Mouse (Mus musculus): Measurements from ENCODE around the gene Trmt2b. TPM values are rescaled to one million over a fixed set of nuclear protein-coding genes. Genes with fewer than 3 reads are reported as not detected.

Gene Trmt2b
- polyA plus RNA-seq, 1 experiment = 4.4 TPM

- no peaks in the 10 kb centered on the region for H3K27me3 ChIP-seq (ENCODE audit: control insufficient read depth, insufficient read depth, low read length)
- TF ChIP-seq POLR2A (IDR thresholded peaks at IDR 0.05; ENCODE audit: low read depth, low read length) = no peak
- TF ChIP-seq CTCF (IDR thresholded peaks at IDR 0.05; ENCODE audit: extremely low read depth, insufficient read length, insufficient replicate concordance, low read depth, low read length) = no peak
- no peaks in the 10 kb centered on the region for H3K36me3 ChIP-seq (ENCODE audit: control insufficient read depth, insufficient read depth, low read length)
- H3K27ac ChIP-seq (ENCODE audit: insufficient read depth, low read depth, low read length) = no peak overlapping the region
- no peak overlapping the region for H3K4me3 ChIP-seq (ENCODE audit: low read depth, low read length)
- WGBS = 69% methylated on average over 5 of the region's 5 CpGs
- no peaks in the 10 kb centered on the region; the same call in 1 of the 2 replicates for H3K4me1 ChIP-seq (ENCODE audit: control insufficient read depth, insufficient read depth, insufficient read length, low read length)
Observed at GRCm38 (mm10) chrX:134300219-134300618, 23.4 kb upstream of the Trmt2b start.

GRCm38 (mm10) chrX:134297195-134297594, 20.4 kb upstream of the Trmt2b start:
- Histone ChIP-seq H3K4me1 (ENCODE audit: control insufficient read depth, insufficient read depth, insufficient read length, low read length) (no peaks in the 10 kb centered on the region; the same call in 1 of the 2 replicates), H3K36me3 (ENCODE audit: control insufficient read depth, insufficient read depth, low read length) (no peaks in the 10 kb centered on the region), H3K27ac (ENCODE audit: insufficient read depth, low read depth, low read length) (no peak overlapping the region), H3K27me3 (ENCODE audit: control insufficient read depth, insufficient read depth, low read length) (no peaks in the 10 kb centered on the region), H3K4me3 (ENCODE audit: low read depth, low read length) (no peak overlapping the region)
- TF ChIP-seq POLR2A (IDR thresholded peaks at IDR 0.05; ENCODE audit: low read depth, low read length) (no peak), CTCF (IDR thresholded peaks at IDR 0.05; ENCODE audit: extremely low read depth, insufficient read length, insufficient replicate concordance, low read depth, low read length) (no peak)
- 35% methylated on average over 4 of the region's 4 CpGs for WGBS

DNA sequence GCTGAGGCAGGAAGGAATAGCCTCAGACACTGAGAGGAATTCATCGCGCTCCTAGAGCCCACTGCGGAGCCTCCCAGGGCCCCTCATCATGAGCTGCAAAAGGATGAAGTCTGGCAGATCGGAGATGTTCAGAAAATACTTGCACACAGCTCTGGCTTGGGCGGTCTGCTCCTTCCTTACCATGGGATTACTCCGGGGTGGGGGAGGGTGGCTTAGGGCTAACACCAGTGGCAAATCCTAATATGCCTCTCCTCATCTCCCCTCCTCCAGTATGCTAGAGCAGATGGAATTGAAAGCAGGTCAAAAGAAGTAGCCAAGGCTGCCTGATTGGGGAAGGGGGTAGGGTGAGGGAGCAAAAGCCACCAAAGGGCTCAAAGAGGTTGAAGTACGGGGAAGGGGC, 20.0 kb upstream of the Trmt2b start:
- Histone ChIP-seq H3K36me3 (ENCODE audit: control insufficient read depth, insufficient read depth, low read length) (no peaks in the 10 kb centered on the region), H3K4me3 (ENCODE audit: low read depth, low read length) (peak overlapping the region; percentile 28; the same call in 1 of the 2 replicates), H3K27ac (ENCODE audit: insufficient read depth, low read depth, low read length) (no peak overlapping the region), H3K27me3 (ENCODE audit: control insufficient read depth, insufficient read depth, low read length) (no peaks in the 10 kb centered on the region), H3K4me1 (ENCODE audit: control insufficient read depth, insufficient read depth, insufficient read length, low read length) (no peaks in the 10 kb centered on the region; the same call in 1 of the 2 replicates)
- 52% methylated on average over 7 of the region's 7 CpGs for WGBS
- TF ChIP-seq CTCF (IDR thresholded peaks at IDR 0.05; ENCODE audit: extremely low read depth, insufficient read length, insufficient replicate concordance, low read depth, low read length) = no peak
- TF ChIP-seq POLR2A (IDR thresholded peaks at IDR 0.05; ENCODE audit: low read depth, low read length) = no peak

DNA sequence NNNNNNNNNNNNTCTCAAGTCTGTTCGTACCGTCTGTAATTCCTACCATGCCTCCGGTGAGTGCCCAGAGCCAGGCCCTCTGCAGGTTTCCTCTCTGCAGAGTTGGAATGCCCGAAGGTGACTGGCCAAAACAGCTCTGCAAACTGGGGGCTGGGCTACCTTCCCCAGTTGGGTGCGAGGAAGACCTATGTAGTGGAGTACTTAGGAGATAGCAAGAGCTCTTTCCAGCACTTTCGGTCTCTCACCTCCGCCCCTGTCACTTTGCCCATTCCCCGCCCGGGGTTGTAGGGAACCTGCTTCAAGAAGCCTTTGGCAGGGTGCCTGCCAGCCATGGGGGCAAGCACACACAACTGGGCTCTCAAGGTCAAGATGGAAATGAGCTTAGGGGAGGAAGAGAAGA, 19.5 kb upstream of the Trmt2b start:
- H3K4me1 ChIP-seq (ENCODE audit: control insufficient read depth, insufficient read depth, insufficient read length, low read length) = no peaks in the 10 kb centered on the region; the same call in 1 of the 2 replicates
- no peaks in the 10 kb centered on the region for H3K36me3 ChIP-seq (ENCODE audit: control insufficient read depth, insufficient read depth, low read length)
- WGBS = 26% methylated on average over 9 of the region's 9 CpGs
- H3K4me3 ChIP-seq (ENCODE audit: low read depth, low read length) = peak overlapping the region; percentile 28; the same call in 1 of the 2 replicates
- TF ChIP-seq CTCF (IDR thresholded peaks at IDR 0.05; ENCODE audit: extremely low read depth, insufficient read length, insufficient replicate concordance, low read depth, low read length) (no peak), POLR2A (IDR thresholded peaks at IDR 0.05; ENCODE audit: low read depth, low read length) (no peak)
- no peaks in the 10 kb centered on the region for H3K27me3 ChIP-seq (ENCODE audit: control insufficient read depth, insufficient read depth, low read length)
- no peak overlapping the region for H3K27ac ChIP-seq (ENCODE audit: insufficient read depth, low read depth, low read length)

GRCm38 (mm10) chrX:134287305-134287704, 10.5 kb upstream of the Trmt2b start:
- Histone ChIP-seq H3K4me1 (ENCODE audit: control insufficient read depth, insufficient read depth, insufficient read length, low read length) (no peaks in the 10 kb centered on the region), H3K27ac (ENCODE audit: insufficient read depth, low read depth, low read length) (no peak overlapping the region), H3K36me3 (ENCODE audit: control insufficient read depth, insufficient read depth, low read length) (no peaks in the 10 kb centered on the region), H3K27me3 (ENCODE audit: control insufficient read depth, insufficient read depth, low read length) (no peaks in the 10 kb centered on the region), H3K4me3 (ENCODE audit: low read depth, low read length) (no peak overlapping the region)
- no peak for TF ChIP-seq CTCF (IDR thresholded peaks at IDR 0.05; ENCODE audit: extremely low read depth, insufficient read length, insufficient replicate concordance, low read depth, low read length)
- 95% methylated on average over 2 of the region's 2 CpGs for WGBS

DNA sequence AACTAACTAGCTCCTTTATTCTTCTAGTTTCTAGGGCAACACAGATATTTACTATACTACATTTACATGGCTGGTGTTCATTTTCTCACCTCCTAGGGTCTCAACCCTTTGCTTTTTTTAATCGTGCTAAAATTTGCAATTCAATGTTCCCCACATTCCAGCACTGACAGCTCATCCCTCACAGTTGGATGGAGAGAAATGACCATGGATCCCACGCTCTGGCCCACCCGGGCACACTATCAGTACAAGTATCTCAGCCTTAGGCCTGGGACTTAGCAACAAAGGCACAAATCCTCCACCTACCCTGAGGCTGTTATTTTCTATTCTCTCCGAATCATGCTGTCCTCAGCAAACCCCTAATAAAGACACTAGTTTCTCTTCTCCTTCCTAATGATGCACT, 9.0 kb upstream of the Trmt2b start:
- 75% methylated on average over 4 of the region's 4 CpGs for WGBS
- Histone ChIP-seq H3K27ac (ENCODE audit: insufficient read depth, low read depth, low read length) (no peak overlapping the region), H3K36me3 (ENCODE audit: control insufficient read depth, insufficient read depth, low read length) (no peaks in the 10 kb centered on the region), H3K27me3 (ENCODE audit: control insufficient read depth, insufficient read depth, low read length) (no peaks in the 10 kb centered on the region), H3K4me1 (ENCODE audit: control insufficient read depth, insufficient read depth, insufficient read length, low read length) (no peaks in the 10 kb centered on the region), H3K4me3 (ENCODE audit: low read depth, low read length) (no peak overlapping the region)
- TF ChIP-seq POLR2A (IDR thresholded peaks at IDR 0.05; ENCODE audit: low read depth, low read length) (no peak), CTCF (IDR thresholded peaks at IDR 0.05; ENCODE audit: extremely low read depth, insufficient read length, insufficient replicate concordance, low read depth, low read length) (no peak)

- no peaks in the 10 kb centered on the region for H3K4me1 ChIP-seq (ENCODE audit: control insufficient read depth, insufficient read depth, insufficient read length, low read length)
- H3K36me3 ChIP-seq (ENCODE audit: control insufficient read depth, insufficient read depth, low read length) = no peaks in the 10 kb centered on the region
- no peak overlapping the region for H3K4me3 ChIP-seq (ENCODE audit: low read depth, low read length)
- TF ChIP-seq POLR2A (IDR thresholded peaks at IDR 0.05; ENCODE audit: low read depth, low read length) = no peak
- no peak for TF ChIP-seq CTCF (IDR thresholded peaks at IDR 0.05; ENCODE audit: extremely low read depth, insufficient read length, insufficient replicate concordance, low read depth, low read length)
- H3K27ac ChIP-seq (ENCODE audit: insufficient read depth, low read depth, low read length) = no peak overlapping the region
- 95% methylated on average over 2 of the region's 2 CpGs for WGBS
- H3K27me3 ChIP-seq (ENCODE audit: control insufficient read depth, insufficient read depth, low read length) = no peaks in the 10 kb centered on the region
Observed at GRCm38 (mm10) chrX:134285102-134285501, 8.3 kb upstream of the Trmt2b start.

GRCm38 (mm10) chrX:134280531-134280930, 3.7 kb upstream of the Trmt2b start:
- Histone ChIP-seq H3K36me3 (ENCODE audit: control insufficient read depth, insufficient read depth, low read length) (no peaks in the 10 kb centered on the region), H3K27me3 (ENCODE audit: control insufficient read depth, insufficient read depth, low read length) (no peaks in the 10 kb centered on the region), H3K4me1 (ENCODE audit: control insufficient read depth, insufficient read depth, insufficient read length, low read length) (no peaks in the 10 kb centered on the region), H3K27ac (ENCODE audit: insufficient read depth, low read depth, low read length) (no peak overlapping the region), H3K4me3 (ENCODE audit: low read depth, low read length) (no peak overlapping the region)
- TF ChIP-seq CTCF (IDR thresholded peaks at IDR 0.05; ENCODE audit: extremely low read depth, insufficient read length, insufficient replicate concordance, low read depth, low read length) = no peak
- TF ChIP-seq POLR2A (IDR thresholded peaks at IDR 0.05; ENCODE audit: low read depth, low read length) = no peak
- 81% methylated on average over 3 of the region's 3 CpGs for WGBS

All from small intestine, adult 2 months (tissue).